Mouse (Mus musculus): ENCODE results near the gene Majin. TPM values are rescaled to one million over a fixed set of nuclear protein-coding genes. Genes with fewer than 3 reads are reported as not detected.
A peak's percentile ranks its signal among the peaks of the same experiment; 100 is the strongest.

Majin gene
- polyA plus RNA-seq, 1 experiment from 2014 or later = not detected

DNA sequence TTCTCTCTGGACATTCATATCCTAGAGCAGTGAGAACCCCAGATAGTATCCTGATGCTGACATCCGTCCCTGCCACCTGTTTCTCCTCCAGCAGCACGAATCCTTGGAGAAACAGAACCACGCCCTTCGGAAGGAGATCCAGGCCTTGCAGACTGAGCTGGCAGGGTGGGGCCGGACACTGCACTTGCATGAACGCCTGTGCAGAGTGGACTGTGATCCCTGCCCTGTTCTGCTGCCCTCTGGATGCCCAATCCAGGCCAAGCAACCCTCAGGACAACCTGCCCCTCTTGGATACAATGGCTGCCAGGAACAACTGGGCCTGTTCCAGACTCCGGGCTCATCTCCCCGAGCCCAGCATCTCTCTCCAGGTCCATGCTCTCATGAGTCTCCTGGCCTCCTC is 13.0 kb upstream of the Majin start:
- Histone ChIP-seq H3K36me3 (no peaks in the 10 kb centered on the region), H3K27ac (no peak overlapping the region), H3K4me1 (no peaks in the 10 kb centered on the region), H3K4me3 (no peak overlapping the region), H3K27me3 (no peaks in the 10 kb centered on the region), H3K4me2 (no peak overlapping the region), H3K9me3 (no peaks in the 10 kb centered on the region), H3K9ac (no peak overlapping the region)
- WGBS = 71% methylated on average over 8 of the region's 8 CpGs
- no peak for ATAC-seq (ENCODE audit: borderline replicate concordance, extremely low read depth, low FRiP score, low TSS enrichment)

- ATAC-seq (ENCODE audit: borderline replicate concordance, extremely low read depth, low FRiP score, low TSS enrichment) = no peak
These were observed 9.4 kb upstream of the Majin start for GRCm38 (mm10) chr19:6174771-6175170.

DNA sequence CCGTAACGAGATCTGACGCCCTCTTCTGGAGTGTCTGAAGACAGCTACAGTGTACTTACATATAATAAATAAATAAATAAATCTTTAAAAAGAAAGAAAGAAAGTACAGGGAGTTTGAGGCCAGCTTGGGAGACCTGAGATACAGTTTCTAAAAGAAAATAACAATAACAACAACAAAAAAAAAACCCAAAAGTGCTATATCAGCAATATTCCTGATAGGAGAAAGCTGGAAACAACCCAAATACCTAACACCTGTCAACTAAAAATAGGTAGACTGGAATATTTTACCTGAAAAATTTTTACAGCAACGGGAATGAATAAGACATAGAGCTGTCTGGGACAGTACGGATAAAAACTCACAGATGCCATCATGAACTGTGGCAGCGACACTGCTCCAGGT is 5.4 kb upstream of the Majin start:
- H3K9me3 ChIP-seq = no peaks in the 10 kb centered on the region
- no peak overlapping the region for H3K27ac ChIP-seq
- H3K9ac ChIP-seq = no peak overlapping the region

More at GRCm38 (mm10) chr19:6174771-6175170, 9.4 kb upstream of the Majin start:
- no peak overlapping the region for H3K4me2 ChIP-seq
- H3K27me3 ChIP-seq = no peaks in the 10 kb centered on the region
- no peaks in the 10 kb centered on the region for H3K36me3 ChIP-seq
- no peak overlapping the region for H3K27ac ChIP-seq
- H3K4me3 ChIP-seq = no peak overlapping the region
- H3K4me1 ChIP-seq = no peaks in the 10 kb centered on the region
- H3K9ac ChIP-seq = no peak overlapping the region
- H3K9me3 ChIP-seq = no peaks in the 10 kb centered on the region
- WGBS = 15% methylated on average over 5 of the region's 5 CpGs

DNA sequence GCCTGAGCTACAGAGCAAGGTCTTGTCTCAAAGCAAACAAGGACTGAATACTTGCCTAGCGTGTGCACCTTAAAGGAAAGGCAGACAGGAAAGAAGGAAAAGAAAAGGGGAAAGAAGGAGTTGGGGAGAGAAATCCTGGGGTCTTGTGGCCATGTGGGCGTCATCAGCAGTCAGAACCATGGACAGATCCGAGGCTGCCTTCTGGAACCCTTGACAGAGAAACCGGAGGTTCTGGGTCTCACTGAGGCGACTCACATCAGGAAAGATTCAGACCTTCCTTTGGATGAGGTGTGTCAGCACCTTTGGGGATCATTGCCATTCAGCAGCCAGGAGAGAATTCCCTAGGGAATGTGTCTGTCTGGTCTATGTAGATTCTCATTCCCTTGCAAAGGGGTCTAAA is 2.6 kb upstream of the Majin start:
- no peaks in the 10 kb centered on the region for H3K4me1 ChIP-seq
- no peaks in the 10 kb centered on the region for H3K36me3 ChIP-seq
- no peaks in the 10 kb centered on the region for H3K9me3 ChIP-seq
- no peak overlapping the region for H3K9ac ChIP-seq
- H3K27ac ChIP-seq = no peak overlapping the region
- no peak overlapping the region for H3K4me3 ChIP-seq
- 9% methylated on average over 5 of the region's 5 CpGs for WGBS
- ATAC-seq (ENCODE audit: borderline replicate concordance, extremely low read depth, low FRiP score, low TSS enrichment) = no peak
- H3K4me2 ChIP-seq = no peak overlapping the region
- H3K27me3 ChIP-seq = no peaks in the 10 kb centered on the region

More for the DNA sequence above, 5.4 kb upstream of the Majin start:
- Histone ChIP-seq H3K27me3 (no peaks in the 10 kb centered on the region), H3K4me2 (no peak overlapping the region), H3K4me1 (no peaks in the 10 kb centered on the region), H3K4me3 (no peak overlapping the region), H3K36me3 (no peaks in the 10 kb centered on the region)
- no peak for ATAC-seq (ENCODE audit: borderline replicate concordance, extremely low read depth, low FRiP score, low TSS enrichment)
- 93% methylated on average over 6 of the region's 6 CpGs for WGBS

GRCm38 (mm10) chr19:6182534-6182933 is 1.7 kb upstream of the Majin start:
- Histone ChIP-seq H3K4me2 (no peak overlapping the region), H3K4me3 (no peak overlapping the region), H3K36me3 (no peaks in the 10 kb centered on the region), H3K27ac (no peak overlapping the region), H3K4me1 (no peaks in the 10 kb centered on the region), H3K9me3 (no peaks in the 10 kb centered on the region), H3K27me3 (no peaks in the 10 kb centered on the region), H3K9ac (no peak overlapping the region)
- WGBS = 19% methylated on average over 3 of the region's 3 CpGs
- no peak for ATAC-seq (ENCODE audit: borderline replicate concordance, extremely low read depth, low FRiP score, low TSS enrichment)

GRCm38 (mm10) chr19:6204265-6204664 is 20.1 kb downstream of the Majin start:
- H3K36me3 ChIP-seq = no peaks in the 10 kb centered on the region
- WGBS = 60% methylated on average over 2 of the region's 2 CpGs

DNA sequence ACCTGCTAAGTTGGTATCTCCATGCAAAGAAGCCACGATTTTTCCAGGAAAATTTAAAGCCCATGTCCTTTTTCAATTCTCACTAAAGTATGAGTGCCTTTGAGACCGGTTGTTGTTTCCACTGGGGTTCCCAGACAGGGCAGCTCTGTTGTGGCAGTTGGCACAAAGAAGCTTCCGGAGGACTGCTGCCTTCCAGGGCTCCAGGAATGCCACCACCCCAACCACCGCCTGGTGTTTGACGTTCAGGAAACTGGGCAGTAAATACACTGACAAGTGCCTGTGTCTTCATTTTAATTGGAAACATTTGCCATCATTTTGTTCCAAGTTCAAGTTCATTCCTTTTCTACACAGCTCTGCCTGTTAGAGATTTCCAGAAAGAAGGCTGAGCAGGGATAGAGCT is 22.5 kb downstream of the Majin start:
- Histone ChIP-seq H3K27ac (no peak overlapping the region), H3K27me3 (peaks cover 3% of the 10 kb centered on the region; the same call in 1 of the 2 replicates), H3K4me2 (no peak overlapping the region), H3K9me3 (no peaks in the 10 kb centered on the region), H3K4me3 (no peak overlapping the region), H3K9ac (no peak overlapping the region), H3K4me1 (no peaks in the 10 kb centered on the region), H3K36me3 (no peaks in the 10 kb centered on the region)
- ATAC-seq (ENCODE audit: borderline replicate concordance, extremely low read depth, low FRiP score, low TSS enrichment) = no peak
- WGBS = 58% methylated on average over 5 of the region's 5 CpGs

More at GRCm38 (mm10) chr19:6204265-6204664, 20.1 kb downstream of the Majin start:
- Histone ChIP-seq H3K4me2 (no peak overlapping the region), H3K4me1 (no peaks in the 10 kb centered on the region), H3K27me3 (0 out of 2 replicates have a peak, but pooled peaks cover 3% of the 10 kb centered on the region), H3K4me3 (no peak overlapping the region), H3K9ac (no peak overlapping the region), H3K9me3 (no peaks in the 10 kb centered on the region), H3K27ac (no peak overlapping the region)
- ATAC-seq (ENCODE audit: borderline replicate concordance, extremely low read depth, low FRiP score, low TSS enrichment) = no peak

DNA sequence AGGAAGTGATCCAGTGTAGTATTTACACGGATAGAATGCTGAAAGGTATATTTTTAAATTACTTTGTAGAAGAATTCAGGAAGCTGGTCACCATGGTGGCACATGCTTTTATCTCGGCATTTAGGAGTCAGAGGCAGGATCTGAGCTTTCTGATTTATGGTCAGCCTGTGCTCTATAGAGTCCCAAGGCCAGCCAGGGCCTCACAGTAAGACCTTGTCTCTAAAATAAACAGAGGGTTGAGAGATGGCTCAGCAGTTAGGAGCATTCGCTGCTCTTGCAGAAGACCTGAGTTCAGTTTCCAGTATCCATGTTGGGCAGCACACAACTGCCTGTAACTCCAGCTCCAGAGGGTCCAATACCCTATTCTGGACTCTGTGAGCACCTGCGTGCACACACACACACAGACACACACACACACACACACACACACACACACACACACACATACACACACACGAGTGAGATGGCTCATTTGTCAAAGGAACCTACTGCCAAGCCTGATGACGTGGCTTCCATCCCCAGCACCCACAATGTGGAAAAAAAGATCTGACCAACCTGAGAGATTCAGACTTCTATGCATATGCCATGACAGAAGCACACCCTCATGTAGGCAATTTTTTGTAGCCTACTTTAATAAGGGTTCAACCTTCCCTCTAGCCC is 32.0 kb downstream of the Majin start:
- no peak overlapping the region for H3K9ac ChIP-seq
- H3K36me3 ChIP-seq = no peaks in the 10 kb centered on the region
- no peak overlapping the region for H3K27ac ChIP-seq
- H3K4me1 ChIP-seq = no peaks in the 10 kb centered on the region
- no peak overlapping the region for H3K4me3 ChIP-seq
- no peaks in the 10 kb centered on the region for H3K27me3 ChIP-seq
- H3K9me3 ChIP-seq = no peaks in the 10 kb centered on the region
- no peak overlapping the region for H3K4me2 ChIP-seq
- WGBS = 51% methylated on average over 6 of the region's 6 CpGs
- ATAC-seq (ENCODE audit: borderline replicate concordance, extremely low read depth, low FRiP score, low TSS enrichment) = no peak

DNA sequence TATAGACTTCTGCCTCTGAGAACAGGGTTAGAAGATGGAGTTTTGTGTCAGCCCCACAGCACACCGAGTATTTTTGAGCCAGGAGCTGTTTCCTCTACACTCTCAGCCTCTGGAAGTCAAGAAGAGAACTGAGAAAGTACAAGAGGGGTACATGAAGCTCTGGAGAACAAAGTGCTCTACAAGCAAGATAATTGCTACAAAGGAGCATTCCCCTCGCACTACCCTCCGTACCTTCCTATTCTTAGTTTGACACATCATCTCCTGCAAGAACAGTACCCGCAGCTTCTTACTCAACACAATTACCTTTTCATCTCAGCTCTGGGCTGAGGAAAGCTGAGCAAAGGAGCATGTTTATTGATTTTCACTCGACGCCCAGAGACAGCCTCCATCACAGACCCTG is 34.4 kb downstream of the Majin start:
- H3K9me3 ChIP-seq = no peaks in the 10 kb centered on the region
- no peak overlapping the region for H3K9ac ChIP-seq
- 55% methylated on average over 6 of the region's 6 CpGs for WGBS
- H3K27me3 ChIP-seq = no peaks in the 10 kb centered on the region
- no peak for ATAC-seq (ENCODE audit: borderline replicate concordance, extremely low read depth, low FRiP score, low TSS enrichment)
- H3K4me2 ChIP-seq = no peak overlapping the region
- H3K4me1 ChIP-seq = no peaks in the 10 kb centered on the region
- no peak overlapping the region for H3K4me3 ChIP-seq
- no peaks in the 10 kb centered on the region for H3K36me3 ChIP-seq
- no peak overlapping the region for H3K27ac ChIP-seq

DNA sequence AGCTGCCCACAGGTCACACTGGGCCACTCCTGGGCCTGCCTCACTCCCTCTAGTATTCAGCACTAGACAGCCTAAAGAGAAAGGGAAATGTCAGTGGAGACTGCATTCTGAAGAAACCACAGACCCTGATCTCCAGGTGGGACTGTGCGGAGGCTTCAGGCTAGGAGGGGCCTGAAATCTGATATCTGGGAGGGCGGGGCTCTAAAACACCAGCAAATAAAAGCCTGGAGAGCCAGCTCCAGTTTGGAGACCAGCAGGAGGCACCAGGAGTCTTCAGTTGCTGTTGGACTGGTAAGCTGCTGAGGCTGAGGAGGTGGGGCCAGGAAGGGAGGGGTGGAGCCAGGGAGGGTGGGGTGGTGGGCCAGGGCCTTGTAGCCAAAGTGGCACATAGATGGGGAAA is 41.9 kb downstream of the Majin start, which contains the start of gene Gpha2:
Gpha2 (plus strand) TSS at position 246 of the 400 bp plus-strand sequence.
- Histone ChIP-seq H3K36me3 (0 out of 2 replicates have a peak, but pooled peaks cover 3% of the 10 kb centered on the region), H3K9ac (no peak within 1 kb of the TSS), H3K4me2 (no peak within 1 kb of the TSS), H3K4me1 (no peaks in the 10 kb centered on the region), H3K27ac (no peak within 1 kb of the TSS), H3K9me3 (no peaks in the 10 kb centered on the region), H3K27me3 (no peaks in the 10 kb centered on the region), H3K4me3 (no peak within 1 kb of the TSS)
- 10% methylated on average over 2 of the region's 2 CpGs for WGBS
- peak; percentile 23; the same call in 1 of the 2 replicates for ATAC-seq (ENCODE audit: borderline replicate concordance, extremely low read depth, low FRiP score, low TSS enrichment)

GRCm38 (mm10) chr19:6226763-6227162 is 42.6 kb downstream of the Majin start:
- Histone ChIP-seq H3K4me1 (no peaks in the 10 kb centered on the region), H3K27ac (no peak overlapping the region), H3K9ac (no peak overlapping the region), H3K27me3 (no peaks in the 10 kb centered on the region), H3K36me3 (0 out of 2 replicates have a peak, but pooled peaks cover 3% of the 10 kb centered on the region), H3K9me3 (no peaks in the 10 kb centered on the region), H3K4me2 (no peak overlapping the region), H3K4me3 (no peak overlapping the region)
- WGBS = 83% methylated on average over 14 of the region's 14 CpGs
- ATAC-seq (ENCODE audit: borderline replicate concordance, extremely low read depth, low FRiP score, low TSS enrichment) = no peak

GRCm38 (mm10) chr19:6227864-6228263 is 43.7 kb downstream of the Majin start:
- Histone ChIP-seq H3K9ac (no peak overlapping the region), H3K4me1 (no peaks in the 10 kb centered on the region), H3K4me2 (no peak overlapping the region), H3K27ac (no peak overlapping the region), H3K36me3 (peaks cover 8% of the 10 kb centered on the region; the same call in 1 of the 2 replicates), H3K4me3 (no peak overlapping the region), H3K9me3 (no peaks in the 10 kb centered on the region), H3K27me3 (no peaks in the 10 kb centered on the region)
- no peak for ATAC-seq (ENCODE audit: borderline replicate concordance, extremely low read depth, low FRiP score, low TSS enrichment)
- 88% methylated on average over 4 of the region's 4 CpGs for WGBS
